Mouse (Mus musculus): ENCODE measurements around the gene Pum1. TPM values are rescaled to one million over a fixed set of nuclear protein-coding genes. Genes with fewer than 3 reads are reported as not detected.

Gene Pum1
- total RNA-seq, 4 experiments from 2014 or later: 53.7 to 65.4 (median 60.3) TPM

GRCm38 (mm10) chr4:130814742-130815330, 151.7 kb downstream of the Pum1 start:
- no peak for DNase-seq (ENCODE audit: low spot score)

- DNase-seq (ENCODE audit: low spot score): no peak
Observed at GRCm38 (mm10) chr4:130815860-130816259, 152.7 kb downstream of the Pum1 start.

GRCm38 (mm10) chr4:130819806-130820205, 156.7 kb downstream of the Pum1 start:
- no peak for DNase-seq (ENCODE audit: low spot score)

GRCm38 (mm10) chr4:130820594-130821255, 157.6 kb downstream of the Pum1 start:
- DNase-seq (ENCODE audit: low spot score): peak; percentile 75

- DNase-seq (ENCODE audit: low spot score): peak; percentile 83
Observed at GRCm38 (mm10) chr4:130828851-130829673, 165.9 kb downstream of the Pum1 start.

Other genes starting within 250 kb of the Pum1 start
- gene Nkain1, start 89.1 kb upstream of the Pum1 start, total RNA-seq (2022): 10 to 100 TPM in 2 of 4 experiments, 1 to 10 TPM in 2; 5.4 to 17.0 (median 11.6) TPM
- gene Sdc3, start 129.2 kb downstream of the Pum1 start, total RNA-seq (2022): 10 to 100 TPM; 24.2 to 48.6 (median 39.2) TPM
- 10 to 100 TPM in 3 of 4 experiments, 1 to 10 TPM in 1; 9.9 to 35.1 (median 12.5) TPM for gene Laptm5, start 249.8 kb downstream of the Pum1 start, total RNA-seq (2022)

Data from heart, adult 8-10 months (tissue).